Mouse (Mus musculus) monocyte, adult 2 months (primary cell): ENCODE data around the gene Nanos3.

Experiments
- DNase-seq, 2 experiments: peaks; one replicate each; pipeline ENCODE4 v3.0.0; 2022; ENCODE audit warnings: low spot score in 2 of 2, low read depth in 1 of 2

Gene Nanos3

DNA sequence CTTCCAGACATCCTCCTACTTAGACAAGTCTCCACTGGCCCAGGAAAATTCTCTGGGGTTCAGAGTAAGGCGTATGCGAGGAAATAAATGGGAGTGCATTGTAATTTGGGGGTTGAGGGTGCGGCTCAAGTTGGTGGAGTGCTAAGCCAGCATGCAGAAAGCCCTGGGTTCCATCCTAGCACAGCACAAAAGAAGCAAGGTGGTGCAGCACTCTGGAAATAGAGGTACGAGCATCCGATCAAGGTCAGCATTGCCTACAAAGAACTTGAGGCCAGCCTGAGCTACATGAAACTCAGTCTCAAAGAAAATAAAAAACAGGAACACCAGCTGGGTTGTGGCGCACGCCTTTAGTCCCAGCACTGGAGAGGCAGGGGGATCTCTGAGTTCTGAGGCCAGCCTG lies at the start of gene Nanos3:
Gene Nanos3, minus strand, starts transcription at position 101 of the 400 bp plus-strand sequence.
- DNase-seq = no peak

DNA sequence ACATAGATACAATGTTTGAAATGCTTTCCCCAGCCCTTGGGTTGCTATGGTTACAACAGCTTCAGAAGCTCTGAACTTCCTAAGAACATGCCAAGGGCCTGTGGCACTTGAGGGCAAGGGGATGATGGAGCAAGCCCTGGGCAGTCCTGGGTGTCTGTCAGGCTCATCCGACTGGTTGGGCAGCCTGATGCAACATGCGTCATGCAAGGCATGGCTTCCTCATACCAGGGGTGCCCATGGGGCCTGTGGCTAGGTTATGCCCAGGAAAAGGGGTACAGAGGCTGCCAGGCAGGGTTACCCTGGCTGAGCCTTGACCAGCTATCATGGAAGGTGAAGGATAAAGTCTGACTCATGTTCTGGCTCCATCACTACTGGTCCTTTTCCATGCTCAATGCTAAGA lies 48.0 kb upstream of the Nanos3 start:
- DNase-seq = no peak

DNA sequence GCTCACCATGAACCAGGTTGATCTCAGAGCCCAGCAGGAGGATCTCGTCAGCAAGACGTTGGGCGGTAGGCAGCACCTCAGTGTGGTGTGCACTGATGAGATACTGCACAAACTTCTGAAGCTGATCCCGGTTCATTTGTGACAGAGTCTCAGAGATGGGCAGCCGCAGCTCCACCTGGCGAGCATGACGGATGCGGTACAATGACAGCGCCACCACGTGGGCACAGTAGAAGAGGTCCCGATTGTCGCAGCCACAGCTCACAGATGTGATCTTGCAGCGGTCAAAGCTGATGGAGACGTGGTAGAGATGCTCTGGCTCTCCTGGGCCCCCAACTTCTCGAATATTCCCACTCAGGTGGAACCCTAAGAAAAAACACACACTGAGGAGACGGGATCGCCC lies 45.7 kb upstream of the Nanos3 start:
- no peak for DNase-seq

DNA sequence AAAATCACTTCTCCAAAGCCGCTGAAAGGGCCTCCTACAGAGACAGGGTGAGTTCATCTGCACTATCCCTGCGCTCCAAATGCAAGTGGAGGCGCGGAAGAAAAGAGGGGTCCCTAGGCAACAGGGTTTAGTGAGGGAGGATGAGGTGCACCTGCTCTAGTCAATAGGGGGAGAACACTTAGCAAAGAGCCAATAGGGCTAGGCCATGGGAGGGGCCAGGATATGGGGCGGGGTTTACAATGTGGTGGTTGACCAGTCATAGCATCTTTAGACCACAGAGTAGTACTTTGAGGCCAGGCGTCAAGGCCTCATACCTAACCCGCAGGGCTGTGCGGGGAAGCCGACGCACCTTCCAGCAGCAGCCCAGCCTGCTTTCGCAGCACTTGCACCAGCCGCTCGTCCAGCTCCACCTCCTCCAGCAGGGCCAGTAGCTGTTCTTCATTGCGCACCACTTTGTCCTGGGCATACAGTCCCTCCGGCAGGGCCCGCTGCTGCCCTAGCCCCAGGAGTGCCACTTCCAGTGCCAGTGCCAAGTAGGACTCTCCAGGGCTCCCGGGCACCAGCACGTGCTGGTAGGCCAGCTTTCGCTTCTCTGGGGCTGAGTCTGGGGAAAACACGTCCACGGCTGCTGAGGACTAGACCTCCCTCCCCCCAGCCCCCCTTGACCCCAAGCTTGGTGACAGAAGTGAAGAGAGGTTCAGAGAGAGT lies 38.5 kb upstream of the Nanos3 start:
- DNase-seq = no peak

DNA sequence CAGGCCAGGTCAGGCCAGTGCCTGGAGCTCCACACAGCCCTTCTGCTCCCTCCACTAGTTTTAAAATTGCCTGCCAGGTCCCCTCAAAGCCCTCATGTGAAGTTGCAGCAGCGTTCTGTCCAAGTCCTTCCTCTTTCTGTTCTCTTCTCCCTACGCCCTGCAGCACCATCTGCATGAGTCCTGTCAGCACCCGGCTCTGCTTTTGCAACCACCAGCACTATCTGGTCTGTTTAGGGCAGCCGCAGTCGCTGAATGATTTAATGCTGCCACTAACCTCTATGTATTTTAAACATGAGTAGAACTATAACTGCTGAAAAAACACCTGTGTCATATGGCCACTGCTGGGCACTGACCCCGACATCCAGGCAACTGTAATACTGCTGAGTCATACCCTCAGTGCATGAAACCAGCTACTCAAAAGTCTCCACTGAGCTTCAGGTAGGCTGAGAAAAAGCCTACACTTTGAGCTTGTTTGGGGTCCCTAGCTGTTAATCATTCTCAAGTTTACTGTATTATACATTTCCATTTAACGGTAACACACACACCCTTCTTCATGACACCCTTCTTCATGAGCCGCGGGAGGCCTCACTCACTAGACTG lies 37.6 kb upstream of the Nanos3 start:
- DNase-seq = no peak

DNA sequence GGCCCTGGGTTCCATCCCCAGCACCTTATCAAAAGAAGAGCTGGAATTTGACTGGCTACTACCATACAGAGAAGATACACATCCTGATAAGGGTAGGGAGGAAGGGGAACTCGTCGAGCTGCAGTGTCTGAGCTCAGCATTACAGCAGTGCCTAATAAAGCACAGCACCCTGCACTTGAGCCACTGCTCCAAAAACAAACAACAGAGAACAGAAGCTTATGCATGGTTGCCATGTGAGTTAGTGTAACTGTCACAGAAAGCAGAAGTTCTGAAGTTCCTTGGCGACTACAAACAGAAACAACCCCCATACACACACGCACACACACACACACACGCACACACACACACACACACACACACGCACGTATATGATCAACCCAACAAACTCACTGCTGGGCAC lies 35.1 kb upstream of the Nanos3 start:
- no peak for DNase-seq

DNA sequence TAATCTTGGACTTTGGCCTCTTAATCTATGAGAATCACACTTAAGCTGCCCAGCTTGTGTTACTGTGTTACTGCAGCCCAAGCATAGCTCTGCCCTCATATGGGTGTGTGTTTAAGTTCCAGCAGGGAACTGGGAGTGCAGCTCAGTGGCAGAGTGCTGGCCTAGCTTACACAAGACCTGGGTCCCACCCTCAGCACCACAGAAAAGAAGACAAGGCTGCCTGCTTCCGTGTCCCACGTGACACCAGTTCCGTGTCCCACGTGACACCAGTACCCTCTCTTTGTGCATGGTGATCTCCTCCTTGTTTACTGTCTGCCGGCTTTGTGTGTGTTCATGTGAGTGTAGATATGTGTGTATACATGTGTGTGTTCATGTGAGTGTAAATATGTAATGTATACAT lies 33.1 kb upstream of the Nanos3 start:
- DNase-seq = no peak

DNA sequence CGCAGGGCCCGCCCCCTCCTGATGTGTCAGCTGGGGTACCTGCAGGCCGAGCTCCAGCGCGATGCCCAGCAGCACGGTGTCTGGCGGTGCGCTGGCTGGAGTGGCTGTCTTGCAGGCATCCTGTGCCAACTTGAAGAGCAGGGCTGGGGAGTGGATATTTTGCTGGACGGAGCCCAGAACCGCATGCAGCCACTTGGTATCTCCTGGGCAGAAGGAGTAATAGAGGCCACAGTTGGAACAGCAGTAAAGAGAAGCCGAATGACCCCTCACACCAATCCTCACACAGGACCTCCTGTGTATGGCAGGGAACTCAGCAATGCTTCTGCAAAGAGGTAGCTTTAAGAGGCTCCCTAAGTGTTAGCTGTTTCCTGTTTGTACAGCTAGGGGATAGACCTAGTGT lies 32.2 kb upstream of the Nanos3 start:
- DNase-seq = no peak

DNA sequence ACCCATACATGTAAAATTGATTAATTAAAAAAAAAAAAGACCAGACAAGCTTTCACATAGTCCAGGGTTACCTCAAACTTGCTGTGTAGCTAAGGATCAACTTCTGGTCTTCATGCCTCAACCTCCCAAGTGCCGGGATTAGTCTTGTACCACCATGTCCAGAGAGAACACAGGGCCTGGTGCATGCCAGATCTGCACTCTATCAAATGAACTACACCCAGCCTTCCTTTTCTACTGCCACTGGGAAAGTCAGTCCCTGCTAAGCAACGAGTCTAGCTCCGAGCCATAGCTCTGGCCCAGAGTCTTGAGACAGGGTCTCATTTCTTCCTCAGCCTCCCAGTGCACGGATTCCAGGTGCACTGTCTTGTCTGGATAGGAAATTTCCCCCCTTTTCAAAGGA lies 28.3 kb upstream of the Nanos3 start:
- no peak for DNase-seq

DNA sequence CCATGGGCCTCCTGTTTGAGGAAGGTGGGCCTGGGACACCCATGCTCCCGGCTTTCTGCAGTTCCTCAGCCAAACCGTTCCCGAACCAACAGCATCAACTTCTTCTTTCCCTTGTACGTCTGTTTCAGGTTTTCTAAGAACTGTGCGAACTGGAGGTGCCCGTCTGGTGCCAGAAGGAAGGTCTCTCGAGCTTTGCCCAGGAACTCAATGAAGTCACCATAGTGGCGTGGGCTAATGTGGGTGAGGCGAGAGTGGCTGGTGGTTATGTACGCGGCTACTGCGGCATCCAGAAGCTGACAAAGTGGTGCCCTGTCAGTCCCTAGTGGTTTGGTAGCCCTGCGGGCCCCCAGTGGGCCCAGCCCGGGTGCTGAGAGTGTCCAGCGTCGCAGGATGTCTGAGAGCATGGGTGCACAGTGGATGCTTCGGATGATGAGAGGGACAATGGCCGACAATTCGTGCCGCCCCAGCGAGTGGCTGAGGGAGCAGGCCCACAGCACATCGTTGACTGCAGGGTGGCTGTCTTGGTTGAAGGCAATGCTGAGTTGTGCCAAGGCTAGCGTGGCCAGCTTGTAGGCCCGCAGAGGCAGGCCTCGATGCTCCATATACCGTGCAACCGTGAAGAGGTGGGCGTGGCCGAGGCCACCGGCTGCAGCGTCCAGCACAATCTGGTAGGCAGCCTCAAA lies 27.0 kb upstream of the Nanos3 start:
- no peak for DNase-seq

DNA sequence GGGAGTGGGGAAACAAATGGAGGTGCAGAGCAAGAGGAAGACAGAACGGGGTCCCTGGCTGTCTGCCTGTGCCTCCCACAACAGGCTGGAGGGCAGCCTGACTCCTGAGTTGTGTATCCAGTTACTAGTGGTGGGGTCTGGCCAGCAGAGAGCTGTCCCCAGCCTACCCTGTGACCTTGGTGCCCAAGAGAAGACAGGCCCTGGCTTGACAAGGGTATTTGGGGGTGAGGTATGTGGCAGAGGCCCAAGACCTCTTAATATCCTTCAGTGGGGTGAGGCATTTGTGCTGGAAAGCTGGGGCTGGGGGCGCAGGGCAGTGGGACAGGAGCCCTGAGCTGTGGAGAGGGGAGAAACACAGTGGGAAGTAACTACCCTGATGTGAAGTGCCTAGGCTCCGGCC lies 26.2 kb upstream of the Nanos3 start:
- DNase-seq = no peak

DNA sequence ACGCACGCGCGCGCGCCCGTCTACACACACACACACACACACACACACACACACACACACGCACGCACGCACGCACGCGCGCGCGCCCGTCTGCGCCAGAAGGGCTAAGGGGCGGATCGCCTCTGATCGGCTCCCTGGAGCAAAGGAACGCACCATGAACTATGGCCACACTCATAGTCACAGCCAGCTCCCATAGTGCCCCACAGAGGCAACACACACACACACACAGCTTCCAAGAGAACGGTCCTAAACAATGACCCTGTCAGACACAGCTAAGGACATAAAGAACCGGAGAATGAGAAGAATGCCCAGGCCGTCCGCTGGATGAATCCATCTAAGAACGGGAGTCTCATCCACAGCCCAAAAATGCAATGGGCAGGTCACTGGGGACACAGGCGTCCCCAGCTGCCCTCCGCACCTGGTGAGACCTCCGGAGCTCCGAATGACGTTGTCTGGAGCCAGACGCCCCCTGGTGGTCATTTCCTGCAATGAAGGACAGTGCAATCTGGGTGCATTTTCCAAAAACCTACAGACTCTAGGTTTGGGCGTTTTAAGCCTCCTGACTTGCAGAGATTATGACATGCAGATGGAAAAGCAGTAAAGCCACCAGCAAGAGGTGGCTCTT lies 25.3 kb upstream of the Nanos3 start:
- DNase-seq = peak in 1 of 2 experiments; percentile 75

DNA sequence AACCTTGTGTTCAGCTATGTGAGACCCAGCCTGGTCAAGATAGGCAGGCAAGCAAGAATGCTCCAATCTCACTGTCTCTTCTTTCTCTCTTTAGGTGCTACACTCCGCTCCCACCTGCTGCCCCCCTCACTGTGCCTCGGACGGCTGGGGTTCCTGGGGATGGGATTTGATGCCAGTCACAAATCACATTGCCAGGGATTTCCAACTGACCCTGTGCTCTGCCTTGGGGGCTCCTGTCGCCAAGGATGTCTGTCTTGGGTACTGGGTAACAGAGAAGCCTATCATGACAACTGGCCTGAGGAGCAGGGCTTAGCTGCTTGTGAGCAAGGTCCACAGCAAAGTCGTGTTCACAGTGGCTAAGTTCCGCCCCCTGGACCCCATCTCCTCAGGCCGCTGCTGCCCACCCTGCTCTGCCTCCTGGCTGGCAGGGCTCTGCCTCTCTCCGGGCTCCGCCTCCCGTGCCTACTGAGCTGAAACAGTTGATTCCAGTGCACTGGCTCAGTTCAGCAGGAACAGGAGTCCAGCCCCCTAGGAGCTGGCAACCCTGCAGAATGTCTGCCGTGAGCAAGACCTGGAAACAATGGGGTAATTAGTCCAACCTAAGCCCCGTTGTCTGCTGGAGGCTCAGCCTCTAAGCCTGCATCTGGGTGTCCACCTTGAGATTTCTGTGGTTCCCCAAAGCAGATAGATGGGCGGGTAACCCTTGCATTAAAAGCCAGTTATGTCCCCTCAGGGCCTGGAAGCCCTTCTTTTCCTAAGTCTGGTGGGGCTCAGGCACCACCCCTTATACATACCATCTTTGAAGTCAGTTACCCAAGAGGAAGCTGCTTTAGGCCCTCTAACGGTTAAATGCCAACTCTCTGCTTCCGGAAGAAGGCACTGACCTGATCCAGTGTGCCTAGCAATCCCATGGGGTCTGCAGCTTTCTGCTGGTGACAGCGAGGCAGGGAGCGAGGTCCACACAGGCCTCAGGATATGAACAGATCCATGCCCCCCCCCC lies 23.7 kb upstream of the Nanos3 start:
- DNase-seq = no peak

DNA sequence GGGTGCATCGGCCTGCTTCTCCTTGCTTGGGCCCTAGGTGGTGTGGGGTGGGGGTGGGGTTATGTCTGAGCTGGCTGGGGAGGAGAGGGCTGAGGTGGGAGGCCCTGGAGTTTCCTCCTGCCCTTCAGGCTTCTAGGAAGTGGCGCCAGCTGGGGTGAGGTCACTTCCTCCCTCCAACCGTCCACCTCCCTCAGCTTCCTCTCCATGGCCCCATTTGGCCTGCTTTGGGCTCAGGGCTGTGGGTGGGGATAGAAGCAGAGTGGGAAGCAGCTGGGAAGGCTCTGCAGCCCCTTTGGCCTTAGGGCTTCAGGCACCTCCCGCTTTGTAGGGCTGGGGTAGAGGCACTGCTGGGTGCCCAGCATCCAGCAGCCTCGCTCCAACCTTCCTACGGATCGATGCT lies 22.8 kb upstream of the Nanos3 start:
- DNase-seq = peak in 1 of 2 experiments; percentile 67

DNA sequence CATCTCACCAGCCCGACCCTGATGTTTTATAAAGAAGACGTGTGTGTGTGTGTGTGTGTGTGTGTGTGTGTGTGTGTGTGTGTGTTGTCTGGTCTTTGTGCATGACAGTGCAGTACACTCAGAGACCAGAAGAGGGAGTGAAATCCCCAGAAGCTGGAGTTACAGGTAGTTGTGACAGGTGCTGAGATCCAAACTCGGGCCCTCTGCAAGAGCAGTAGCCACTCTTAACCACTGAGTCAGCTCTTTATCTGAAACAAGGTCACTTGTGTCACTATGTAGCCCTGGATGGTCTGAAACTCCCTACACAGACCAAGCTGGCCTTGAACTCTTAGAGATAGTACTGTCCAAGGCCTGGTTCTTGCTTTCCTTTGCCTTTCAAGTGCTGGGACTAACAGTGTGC lies 21.6 kb upstream of the Nanos3 start:
- no peak for DNase-seq

DNA sequence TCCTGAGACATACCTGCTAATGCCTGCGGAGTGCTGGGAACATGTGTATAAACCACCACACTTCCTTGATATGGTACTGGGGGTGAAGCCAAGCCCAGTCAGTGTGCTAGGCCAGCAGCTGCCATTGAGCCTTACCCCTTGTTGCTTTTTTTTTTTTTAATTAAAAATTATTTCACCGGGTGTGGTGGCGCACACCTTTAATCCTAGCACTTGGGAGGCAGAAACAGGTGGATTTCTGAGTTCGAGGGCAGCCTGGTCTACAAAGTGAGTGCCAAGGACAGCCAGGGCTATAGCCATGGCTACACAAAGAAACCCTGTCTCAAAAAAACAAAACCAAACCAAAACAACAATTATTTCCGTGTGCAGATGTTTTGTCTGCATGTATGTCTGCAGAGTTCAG lies 20.1 kb upstream of the Nanos3 start:
- no peak for DNase-seq

DNA sequence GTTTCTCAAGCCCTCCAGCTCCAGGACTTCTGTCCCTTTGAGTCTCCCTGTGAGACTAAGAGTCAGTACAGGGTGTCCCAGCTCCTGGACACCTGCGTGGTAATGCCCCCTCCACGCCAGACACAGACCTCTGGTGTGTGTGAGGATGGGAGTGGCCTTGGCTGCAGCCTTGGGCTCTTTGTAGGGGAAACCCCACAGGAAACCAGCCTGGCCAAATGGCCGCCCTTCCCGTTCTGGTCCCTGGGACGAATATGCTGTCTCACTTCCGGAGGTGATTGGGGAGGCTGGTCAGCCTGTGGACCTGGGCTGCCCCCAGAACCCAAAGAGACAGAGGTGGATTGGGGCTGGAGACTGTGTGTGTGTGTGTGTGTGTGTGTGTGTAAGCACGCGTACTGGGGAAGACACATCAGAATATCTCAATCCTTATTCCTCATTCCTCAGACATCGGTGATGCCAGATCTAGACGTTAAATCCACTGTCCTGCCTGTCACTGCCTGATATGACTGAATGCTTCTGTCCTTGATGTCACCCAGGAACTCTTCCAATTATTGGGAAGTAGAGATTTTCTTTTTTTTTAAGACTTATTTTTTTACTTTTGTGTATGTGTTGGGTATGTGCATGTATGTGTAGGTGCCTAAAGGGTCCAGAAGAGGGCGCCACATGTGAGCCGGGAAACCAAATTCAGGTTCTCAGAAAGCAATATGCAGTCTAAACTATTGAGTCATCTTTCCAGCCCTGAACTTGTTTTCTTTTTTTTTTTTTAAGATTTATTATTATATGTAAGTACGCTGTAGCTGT lies 19.2 kb upstream of the Nanos3 start:
- peak in 1 of 2 experiments; percentile 81 for DNase-seq

DNA sequence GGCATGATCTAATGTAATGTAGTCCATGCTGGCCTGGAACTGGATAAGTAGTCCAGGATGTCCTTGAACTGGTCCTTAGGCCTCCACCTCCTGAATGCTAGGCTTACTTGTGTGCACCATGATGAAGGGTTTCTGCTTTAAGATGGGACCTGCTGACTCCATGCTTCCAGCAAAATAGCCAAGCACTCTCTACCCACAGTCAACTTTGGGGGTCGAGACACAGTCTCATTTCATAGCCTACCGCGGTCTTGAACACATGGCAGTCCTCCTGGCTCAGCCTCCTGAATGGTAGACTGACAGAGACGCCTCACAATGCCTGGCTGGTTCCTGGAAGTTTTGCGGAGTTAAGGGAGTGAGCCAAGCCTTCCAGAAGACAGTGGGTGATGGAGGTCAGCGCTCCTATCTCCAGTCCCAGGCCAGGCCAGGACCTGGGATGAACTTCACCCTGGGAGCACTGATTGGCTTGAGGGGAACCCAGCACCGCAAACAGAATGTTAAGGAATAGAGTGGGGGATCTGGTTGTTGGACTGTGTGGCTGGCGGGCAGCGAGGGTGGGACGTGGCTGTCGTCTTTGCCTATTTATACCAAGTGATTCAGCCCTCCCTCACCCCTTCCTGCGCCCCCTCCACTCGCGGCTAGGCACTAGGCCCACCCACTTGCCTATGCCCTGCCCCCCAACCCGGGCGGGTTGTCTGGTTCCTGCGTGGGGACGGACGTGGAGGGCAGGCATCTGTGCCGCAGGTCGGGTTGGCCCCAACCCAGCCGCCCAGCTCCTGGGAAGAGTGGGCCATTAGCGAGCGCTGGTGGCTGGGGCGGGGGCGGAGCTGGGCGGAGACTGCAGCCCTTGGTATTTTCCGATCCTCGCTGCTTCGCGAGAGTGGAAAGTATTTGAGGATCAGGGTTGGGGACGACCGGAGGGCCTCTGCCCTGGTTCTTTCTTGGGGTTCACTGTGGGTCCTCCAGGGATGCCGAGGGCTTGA lies 18.2 kb upstream of the Nanos3 start:
- DNase-seq = peak in 1 of 2 experiments; percentile 86

DNA sequence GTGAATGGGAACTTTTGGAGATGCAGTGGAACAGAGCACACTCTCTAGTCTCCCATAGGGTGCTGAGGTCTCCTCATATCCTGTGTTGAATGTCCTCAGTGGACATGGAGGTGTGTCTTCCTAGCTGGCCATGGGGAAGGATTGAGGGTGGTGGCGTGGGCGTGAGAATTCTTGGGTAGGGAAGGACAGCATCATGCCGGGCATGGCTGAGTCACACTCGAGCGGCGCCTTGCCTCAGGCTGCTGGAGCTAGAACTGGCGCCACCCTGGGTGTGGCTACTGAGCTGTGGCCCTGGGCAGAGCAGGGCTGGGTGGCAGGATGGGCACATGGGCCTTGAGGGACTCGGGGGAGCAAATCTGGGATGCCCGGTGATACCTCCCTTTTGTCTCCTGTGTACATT lies 17.4 kb upstream of the Nanos3 start:
- peak in 1 of 2 experiments; percentile 83 for DNase-seq
